Mouse (Mus musculus) spleen, adult 2 months (tissue): ENCODE measurements around the gene Slc4a1.

ENCODE experiments used
- CTCF ChIP-seq: fragments of 200-500 bp; IDR thresholded peaks from 2 replicates; pipeline ENCODE4 v1.5.1; 2011; ENCODE audit warnings: mild to moderate bottlenecking, inconsistent platforms; ENCODE audit not compliant: insufficient read depth, insufficient read length, insufficient replicate concordance; ENCODE audit errors: extremely low read depth
- POLR2A ChIP-seq: fragments of 200-500 bp; IDR thresholded peaks from 2 replicates; pipeline ENCODE4 v1.6.1; 2011; ENCODE audit warnings: low read depth, low read length, inconsistent platforms

DNA sequence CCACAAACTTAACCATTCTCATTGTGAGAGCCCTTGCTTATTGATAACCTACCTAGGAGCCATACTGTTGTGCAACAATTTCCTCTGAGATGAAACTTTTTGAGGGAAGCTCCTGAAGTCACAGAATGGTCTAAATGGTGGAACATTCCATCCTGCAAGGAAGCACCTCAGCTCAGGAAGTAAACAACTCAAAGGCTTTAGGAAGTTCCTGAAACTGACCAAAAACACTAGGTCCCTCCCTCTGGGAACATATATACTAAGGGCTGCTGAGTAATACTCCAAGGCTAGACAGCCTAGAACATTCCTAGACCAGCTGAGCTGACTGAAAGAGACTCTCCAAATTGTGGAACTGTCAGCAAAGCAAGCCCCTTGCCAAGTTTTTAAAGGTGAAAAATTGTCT lies 32.9 kb downstream of the Slc4a1 start:
- TF ChIP-seq CTCF = no peak
- TF ChIP-seq POLR2A = no peak
